Mouse (Mus musculus) NIH3T3 (cell line): Measurements from ENCODE around the gene Zfp369.
"Not testable (repeated sequence)": the region's sequence is repeated elsewhere in the genome, so short reads cannot be mapped to it uniquely, and the experiment has no call there.

Source experiments
- DNase-seq: peaks from one replicate; pipeline ENCODE4 v3.0.0-alpha.2; 2012; ENCODE audit warnings: low read depth

Gene Zfp369

DNA sequence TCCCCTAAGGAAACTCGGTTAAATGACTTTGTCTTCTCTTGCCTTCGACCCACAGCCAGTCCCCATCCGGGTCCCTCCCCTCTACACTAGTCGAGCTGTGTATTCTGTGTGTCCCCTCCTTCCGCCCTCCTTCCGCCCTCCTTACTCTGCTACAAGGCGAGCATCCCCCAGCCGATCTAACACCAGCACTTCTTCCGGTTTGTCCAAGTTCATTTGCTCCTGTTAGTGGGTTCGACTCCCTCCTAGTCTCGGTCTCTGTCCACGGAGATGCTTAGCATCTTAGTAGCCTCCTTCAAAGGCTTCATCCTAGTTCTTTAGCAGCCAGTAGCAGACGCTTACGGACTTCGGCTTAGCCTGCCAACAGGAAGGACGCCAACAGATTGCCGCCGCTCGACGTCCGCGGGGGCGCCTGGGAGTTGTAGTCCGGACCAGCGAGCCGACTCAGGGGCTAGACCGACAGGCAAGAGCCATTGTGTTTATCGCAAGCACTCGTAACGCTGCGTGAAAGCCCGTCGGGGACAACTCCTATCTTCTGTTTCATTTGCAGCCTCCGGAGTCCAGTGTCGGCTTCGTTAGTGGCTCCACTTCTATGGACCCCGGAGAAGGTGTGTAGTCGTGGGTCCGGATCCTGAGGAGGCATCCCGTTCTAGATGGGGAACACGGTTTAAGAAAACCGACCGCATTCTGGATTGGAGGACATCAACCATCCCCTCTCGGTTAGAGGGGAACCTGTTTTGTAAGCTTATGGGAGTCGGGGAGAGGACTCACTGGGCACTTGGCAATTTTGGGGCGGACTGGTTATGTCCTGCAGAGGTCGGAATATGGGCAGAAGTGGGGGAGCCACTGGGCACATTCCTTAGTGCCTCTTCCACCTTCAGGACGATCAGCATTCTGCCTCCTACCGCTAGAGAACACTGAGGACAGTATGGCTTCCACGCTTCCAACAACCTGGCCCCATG, at the start of gene Zfp369:
Gene Zfp369, plus strand, starts transcription at position 432 of the 959 bp plus-strand sequence.
- peak; percentile 94 for DNase-seq

DNA sequence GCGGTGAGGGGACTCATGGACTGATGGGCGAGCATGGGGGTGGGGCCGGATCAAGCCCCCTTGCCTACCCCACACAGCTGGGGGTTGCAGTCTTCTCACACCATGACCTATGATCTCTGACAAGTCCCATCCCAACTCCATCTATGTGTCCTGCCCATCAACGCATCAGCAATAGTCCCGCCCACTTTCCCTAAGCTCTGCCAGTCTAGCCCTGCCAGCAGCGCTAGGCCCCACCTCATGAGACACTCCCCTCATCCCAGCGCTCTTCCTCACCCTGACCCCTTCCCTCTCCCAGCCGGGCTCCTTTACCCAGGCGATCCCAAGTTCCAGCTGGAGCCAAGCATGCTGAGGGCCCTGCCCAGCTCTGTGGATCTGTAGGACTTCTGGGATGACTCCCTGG, 41.4 kb upstream of the Zfp369 start:
- no peak for DNase-seq

DNA sequence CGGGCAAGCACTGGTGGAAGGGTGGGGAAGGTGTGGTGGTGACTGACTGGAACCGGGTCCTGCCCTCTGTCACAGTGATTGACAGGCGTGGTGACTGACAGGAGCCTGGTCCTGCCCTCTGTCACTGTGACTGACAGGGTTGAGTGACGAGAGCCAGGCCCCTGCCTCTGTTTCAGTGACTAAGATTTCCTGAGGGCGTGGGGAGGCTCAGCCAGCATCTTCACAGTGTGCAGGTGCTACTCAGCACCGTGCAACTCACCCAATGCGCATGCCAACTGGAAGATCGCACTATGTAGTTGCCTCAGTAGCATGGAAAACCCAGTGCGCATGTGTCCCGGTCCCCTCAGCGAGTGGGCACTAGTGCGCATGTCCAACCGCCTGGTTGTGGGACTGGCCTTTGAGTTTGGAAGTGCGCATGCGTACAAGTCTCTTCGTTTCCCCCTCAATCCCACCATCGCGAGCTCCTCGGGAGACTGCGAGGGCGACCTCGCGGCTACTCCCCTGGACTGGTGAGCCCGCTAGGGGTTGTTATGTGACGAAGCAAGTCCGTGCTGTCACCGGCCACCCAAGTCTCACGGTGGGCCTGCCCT, 38.0 kb upstream of the Zfp369 start:
- DNase-seq, result peak; percentile 98

DNA sequence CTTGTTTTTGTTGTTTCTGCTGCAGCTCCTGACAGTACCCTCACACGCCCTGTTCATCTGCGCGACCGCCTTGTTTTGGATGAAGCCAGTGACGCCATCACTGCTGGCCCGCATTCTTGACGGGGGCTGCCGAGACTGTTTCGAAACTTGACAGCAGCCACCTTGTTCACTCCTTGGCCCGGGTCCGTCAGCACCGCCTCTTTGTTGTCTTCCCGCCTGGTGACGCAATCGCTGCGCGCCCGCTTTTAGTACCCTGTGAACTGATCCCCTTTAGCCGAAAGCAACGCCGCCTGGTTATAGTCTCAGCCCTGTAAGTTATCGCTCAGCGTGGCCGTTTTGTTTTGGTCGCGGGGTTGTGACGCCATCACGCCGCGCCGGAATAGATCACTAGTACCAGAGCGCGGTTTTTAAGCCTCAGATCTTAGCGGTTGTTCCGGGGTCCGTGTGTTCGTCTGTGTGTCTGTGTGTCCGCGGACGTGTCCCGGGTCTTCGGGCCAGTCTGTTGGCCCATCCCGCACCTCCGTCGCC, 37.5 kb upstream of the Zfp369 start:
- DNase-seq, result peak; percentile 94

DNA sequence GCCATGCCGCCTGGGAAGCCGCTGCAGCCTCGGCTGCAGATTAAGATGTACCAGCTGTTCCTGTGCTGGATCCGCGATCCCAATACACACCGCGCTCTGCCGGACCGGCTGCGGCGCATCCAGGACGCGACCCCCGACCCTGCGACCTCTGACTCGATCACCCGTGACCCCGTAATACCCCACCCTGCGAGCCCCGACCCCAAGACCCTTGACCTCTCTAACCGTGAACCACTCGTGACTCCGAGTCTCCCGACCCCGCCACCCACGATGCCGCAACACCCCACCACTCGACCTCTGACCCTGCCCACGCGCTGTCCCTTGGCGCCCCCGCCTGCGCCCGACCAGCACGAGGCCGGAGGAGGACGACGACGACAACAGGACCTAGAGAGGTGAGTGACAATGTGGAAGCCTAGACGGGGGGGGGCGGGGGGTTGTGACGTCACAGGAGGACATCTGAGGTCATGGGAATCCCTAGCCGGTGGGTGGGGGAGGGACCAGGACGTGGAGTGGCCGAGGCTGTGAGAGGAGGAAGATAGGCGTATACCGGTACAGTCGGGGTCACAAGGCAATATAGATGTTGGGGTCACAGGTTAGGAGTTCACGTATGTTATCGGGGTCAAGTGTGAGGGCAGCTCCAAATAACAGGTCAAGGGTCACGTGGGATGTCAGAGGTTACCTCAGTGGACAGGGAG, 36.8 kb upstream of the Zfp369 start:
- DNase-seq, result no peak

DNA sequence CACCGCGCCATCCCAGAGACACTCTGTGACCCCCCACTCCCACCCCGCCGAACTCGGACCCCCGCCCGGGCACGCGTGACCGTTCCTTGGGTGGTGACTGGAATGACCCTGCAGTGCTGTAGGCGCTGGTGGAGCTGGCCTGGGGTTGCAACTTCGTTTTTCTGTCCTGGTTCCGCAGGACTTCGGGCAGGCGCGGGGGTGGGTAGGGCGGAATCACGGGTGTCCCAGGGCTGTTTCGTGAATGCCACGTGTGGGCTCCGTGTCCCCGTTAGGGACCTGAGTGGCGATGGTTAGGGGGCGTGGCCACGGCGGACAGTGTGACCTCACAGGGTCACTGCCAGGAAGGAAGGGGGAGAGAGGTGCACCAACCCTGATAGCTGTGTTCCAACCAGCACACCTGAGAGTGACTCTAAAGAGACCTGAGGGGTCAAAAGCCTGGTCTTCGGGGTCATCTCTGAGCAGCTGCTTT, 36.3 kb upstream of the Zfp369 start:
- no peak for DNase-seq

DNA sequence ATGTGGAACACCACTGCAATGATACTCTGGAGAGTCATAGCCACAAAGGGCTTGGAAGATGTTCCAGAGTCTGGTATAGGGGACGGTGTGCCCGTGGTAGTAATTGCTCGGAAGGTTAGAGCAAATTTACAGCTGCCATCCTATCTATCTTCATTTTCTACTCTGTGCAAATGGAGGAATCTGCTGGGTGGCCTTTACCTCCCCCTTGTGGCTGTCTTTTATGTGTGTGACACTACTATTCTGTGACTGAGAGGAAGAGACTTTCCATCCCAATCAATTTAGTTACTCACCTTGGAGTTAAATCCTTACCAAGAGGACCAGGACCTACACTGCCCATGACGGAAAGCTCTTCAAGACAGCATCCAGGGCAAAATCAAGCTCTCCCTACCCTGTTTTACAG, 35.3 kb upstream of the Zfp369 start:
- no peak for DNase-seq

DNA sequence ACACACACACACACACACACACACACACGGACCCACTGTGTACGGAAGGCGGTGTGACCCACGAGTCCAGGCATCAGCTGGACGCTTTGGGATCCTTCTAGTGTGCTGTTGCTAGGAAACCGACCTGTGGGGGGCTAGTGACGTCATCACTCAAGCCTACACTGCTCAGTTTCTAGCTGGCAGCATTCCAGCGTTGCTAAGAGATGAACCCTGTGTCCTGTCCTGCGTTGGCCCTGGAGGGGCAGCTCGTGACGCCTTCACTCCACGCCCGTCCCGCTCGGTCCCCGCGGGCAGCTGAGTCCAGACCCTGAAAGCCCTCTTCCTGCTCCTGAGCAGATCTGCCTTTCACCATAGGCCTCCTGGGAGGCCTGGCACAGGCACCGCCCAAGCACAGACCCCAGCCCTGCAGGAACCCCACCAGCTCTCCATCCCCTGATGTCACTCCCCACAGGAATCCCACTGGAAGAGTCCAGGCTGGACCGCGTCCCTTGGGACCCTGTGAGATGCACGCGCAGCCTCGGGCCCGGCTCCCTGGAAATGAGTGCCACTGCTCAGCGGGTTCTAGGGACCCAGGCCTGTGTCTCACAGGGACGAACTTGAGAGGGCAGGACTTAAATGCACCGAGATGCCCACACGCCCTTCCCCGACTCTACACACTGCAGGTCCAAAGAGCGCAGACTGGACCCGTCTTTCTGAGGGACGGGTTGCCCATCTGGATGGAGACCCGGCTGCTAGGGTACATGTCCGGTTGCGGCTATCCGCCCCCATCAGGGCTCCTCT, 20.2 kb upstream of the Zfp369 start:
- DNase-seq, result no peak

DNA sequence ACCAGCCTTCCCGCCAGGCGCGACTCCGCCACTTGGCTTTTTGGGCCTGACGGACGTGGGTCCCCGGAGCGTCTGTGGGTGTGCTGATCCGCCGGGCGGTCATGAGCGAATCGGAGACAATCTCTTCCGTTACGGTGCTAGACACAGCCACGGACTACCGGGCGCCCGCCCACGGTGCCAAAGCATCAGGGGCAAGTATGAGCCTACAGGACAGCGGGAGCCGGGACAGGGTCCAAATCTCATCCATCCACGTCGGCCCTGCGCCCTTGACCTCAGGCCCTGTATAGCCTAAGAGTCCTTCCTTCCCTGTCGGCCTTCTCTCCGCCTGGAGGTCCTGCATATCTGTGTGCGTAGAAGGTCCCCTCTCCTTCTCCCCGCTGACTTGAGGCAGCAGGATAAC, 19.4 kb upstream of the Zfp369 start, which contains the start of gene Gm10775:
Gene Gm10775, plus strand, starts transcription at position 301 of the 400 bp plus-strand sequence.
- DNase-seq, result no peak

DNA sequence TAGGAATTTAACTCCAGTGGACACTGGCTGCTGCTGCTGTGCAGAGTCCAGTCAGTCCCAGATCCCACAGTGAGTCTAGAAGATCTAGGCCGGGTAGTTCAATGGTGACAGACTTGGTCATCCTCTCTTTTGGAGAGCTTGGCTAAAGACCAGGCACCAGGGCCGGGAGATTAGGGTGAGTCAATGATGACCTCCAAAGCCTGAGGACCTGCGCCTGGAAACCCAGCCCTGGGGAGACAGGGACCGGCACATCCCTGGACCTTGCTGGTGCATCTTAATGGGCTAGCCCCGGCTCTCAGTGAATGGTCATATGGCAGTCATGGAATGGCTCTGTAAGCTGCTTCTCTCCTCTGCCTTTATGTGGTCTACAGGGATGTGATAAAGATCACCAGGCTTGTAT, 16.5 kb upstream of the Zfp369 start:
- DNase-seq, result no peak

DNA sequence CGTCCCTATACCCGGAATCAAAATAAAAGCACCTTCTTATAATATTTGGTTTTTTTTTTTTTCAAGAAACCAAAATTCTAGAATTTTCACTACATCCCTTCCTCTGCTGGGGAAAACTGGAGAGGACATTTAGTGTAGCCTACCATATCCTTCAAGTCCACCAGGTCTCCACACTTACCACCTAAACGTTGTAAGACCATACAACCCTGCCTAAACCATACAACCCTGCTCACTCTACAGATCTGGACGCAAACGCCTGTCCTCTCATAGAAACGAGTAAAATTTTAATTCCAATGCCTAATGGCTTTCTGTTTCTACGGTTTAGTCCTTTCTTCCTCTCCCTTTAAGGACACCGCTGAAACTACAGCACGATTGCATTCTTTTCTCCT, 626 bp upstream of the Zfp369 start:
- DNase-seq, result no peak

DNA sequence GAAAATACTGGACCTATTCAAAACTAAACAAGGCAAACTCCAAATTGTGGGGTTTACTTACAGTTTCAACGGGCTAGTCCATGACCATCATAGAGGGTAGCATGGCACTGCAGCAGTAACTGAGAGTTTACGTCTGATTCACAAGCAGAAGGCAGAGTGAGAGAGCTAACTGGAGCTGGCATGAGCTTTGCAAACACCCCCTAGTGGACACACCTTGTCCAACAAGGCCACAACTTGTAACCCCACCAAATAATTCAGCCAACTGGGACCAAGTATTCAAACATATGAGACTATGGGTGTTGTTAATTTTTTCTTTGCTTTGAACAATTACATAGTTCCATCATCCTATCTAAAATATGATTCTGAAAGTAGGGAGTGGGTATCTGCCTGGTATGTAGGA, 8.2 kb downstream of the Zfp369 start:
- DNase-seq, result no peak

DNA sequence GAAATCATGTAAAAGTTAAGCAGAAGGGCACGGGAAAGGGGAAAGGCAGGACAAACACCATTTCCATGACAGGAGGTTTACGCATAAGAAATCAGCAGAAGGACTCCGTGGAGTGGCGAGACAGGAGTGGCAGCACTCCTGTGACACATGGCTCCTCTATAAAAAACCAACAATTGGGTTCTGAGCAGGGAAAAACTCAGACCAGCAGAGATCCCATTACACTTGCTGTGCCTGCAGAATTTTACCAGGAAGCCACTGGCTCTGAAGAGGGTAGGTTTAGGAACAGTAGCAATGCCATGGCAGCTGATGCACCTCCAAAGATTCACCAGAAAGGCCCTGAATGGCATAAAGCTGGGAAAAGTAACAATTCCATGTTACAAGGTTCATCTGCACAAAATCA, 17.7 kb downstream of the Zfp369 start:
- DNase-seq, result no peak

DNA sequence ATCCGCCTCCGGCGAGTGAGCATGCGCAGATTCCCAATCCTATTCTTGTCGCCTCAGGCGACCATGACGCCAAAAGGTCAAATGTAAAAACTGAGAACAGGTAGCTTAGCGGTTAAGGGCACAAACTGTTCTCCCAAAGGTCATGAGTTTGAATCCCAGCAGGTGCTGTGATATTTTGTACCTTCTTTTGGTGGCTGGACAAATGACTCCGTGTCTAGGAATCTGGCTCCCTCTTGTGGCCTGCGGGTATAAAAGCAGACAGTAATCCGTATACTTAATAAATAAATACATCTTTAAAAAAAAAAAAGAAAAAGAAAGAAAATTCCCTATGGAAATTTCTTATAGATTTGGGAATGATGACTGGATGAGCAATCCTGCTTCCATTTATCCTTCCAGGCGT, 32.2 kb downstream of the Zfp369 start:
- DNase-seq, result peak; percentile 40

DNA sequence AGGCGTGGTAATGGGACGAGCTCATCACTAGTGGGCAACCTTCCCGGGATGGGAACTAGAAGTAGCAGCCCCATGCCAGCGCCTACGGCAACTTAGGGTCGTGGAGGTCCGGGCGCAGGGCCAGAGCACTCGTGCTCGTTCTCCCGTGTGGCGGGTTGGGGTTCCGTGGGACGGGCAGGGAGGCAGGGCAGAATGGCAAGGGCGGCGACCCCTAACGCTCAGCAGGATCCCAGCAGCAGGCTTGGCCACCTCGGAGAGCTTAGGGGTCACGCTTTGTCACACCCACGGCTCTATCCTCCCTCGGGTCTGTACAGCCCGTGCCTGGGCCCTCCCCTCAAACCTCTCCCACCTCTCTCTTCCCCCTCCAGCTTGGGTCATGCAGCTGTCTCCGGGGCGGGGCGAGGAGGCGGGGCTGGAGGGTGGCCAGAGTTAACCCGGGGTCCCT, 32.7 kb downstream of the Zfp369 start:
- no peak for DNase-seq

DNA sequence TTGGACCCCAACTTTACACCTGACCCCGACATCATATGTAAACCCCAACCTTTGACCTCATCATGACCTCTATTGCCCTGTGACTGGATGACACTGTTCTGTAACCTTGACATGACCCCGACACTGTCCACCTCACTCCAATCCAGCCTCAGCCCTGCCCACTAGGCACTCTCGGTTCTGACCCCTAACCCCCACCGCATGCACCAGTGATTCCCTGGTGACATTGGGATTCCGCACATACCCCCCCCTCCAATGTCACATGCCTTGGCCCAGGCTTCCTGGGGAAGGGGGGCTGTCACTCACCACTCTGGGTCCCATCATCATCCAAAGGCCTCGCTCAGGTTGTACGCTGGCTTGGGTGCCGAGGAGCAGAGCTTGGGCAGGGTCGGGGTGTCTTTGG, 33.2 kb downstream of the Zfp369 start:
- DNase-seq, result no peak

DNA sequence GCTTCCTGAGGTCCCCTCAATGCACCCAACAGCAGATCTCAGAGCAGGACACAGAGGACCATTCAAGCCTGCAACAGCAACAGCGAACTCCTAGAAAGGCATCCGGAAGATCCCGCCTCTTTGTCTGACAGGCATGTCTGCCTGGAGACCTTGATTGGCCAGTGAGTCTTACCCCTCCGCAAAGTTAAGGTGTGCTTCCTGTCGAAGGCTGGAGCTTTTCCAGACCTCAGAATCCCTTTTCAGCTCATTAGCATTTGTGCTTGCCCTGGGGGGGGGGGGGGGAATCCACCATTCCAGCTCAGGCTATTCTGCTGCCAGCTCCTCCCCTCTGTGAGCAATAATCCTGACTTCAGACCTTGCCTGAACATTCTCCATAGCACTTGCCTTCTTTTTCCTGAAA, 69.9 kb downstream of the Zfp369 start:
- DNase-seq, result not testable (repeated sequence)

DNA sequence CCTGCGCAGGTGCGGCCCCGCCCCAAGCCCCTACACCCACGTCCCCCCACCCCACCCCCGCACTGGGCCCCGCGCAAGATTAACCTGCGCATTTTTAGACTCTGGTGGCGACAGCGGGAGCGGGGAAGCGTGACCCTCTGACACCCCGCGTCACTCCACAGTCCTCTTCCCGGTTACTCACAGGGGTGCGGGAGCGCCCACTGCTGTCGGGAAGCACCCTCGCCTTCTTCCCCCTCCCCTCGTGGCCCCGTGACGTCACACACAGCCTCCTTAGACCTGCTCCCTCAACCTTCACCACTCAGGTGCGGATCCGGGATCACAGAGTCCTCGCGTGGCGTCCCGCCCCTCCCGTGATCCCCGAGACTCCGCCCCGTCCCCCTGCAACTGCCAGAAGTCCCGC, 73.2 kb downstream of the Zfp369 start:
- not testable (repeated sequence) for DNase-seq
